Mouse (Mus musculus): ENCODE measurements at regions not wholly inside any gene's neighbourhood (a gene's known extent, or its start where the extent isn't known, plus 50 kb on each side); places are given as distances from the start of the nearest gene placed in this dataset.

GRCm38 (mm10) chr14:110276192-110276591 is 478.8 kb downstream of the Slitrk6 start:
- Histone ChIP-seq H3K27ac (no peak overlapping the region), H3K4me3 (no peak overlapping the region)
- no peak for DNase-seq (ENCODE audit: low spot score in 2 of 2)
- no peak for TF ChIP-seq CTCF (conservative IDR thresholded peaks at IDR 0.05)

GRCm38 (mm10) chr14:110271270-110271669 is 483.7 kb downstream of the Slitrk6 start:
- Histone ChIP-seq H3K4me3 (no peak overlapping the region), H3K27ac (no peak overlapping the region)
- DNase-seq (ENCODE audit: low spot score in 2 of 2) = no peak

GRCm38 (mm10) chr14:110244466-110244865 is 510.5 kb downstream of the Slitrk6 start:
- peak in 1 of 2 experiments; percentile 0 for DNase-seq (ENCODE audit: low spot score in 2 of 2)
- Histone ChIP-seq H3K27ac (no peak overlapping the region), H3K4me3 (no peak overlapping the region)
- TF ChIP-seq CTCF (conservative IDR thresholded peaks at IDR 0.05) = no peak

More at GRCm38 (mm10) chr14:110271270-110271669, 483.7 kb downstream of the Slitrk6 start:
- no peak for TF ChIP-seq CTCF (conservative IDR thresholded peaks at IDR 0.05)

GRCm38 (mm10) chr14:110243549-110243948 is 511.4 kb downstream of the Slitrk6 start:
- DNase-seq (ENCODE audit: low spot score in 2 of 2) = no peak
- H3K27ac ChIP-seq = no peak overlapping the region
- no peak for TF ChIP-seq CTCF (conservative IDR thresholded peaks at IDR 0.05)
- no peak overlapping the region for H3K4me3 ChIP-seq

GRCm38 (mm10) chr14:110238800-110239199 is 516.1 kb downstream of the Slitrk6 start:
- TF ChIP-seq CTCF (conservative IDR thresholded peaks at IDR 0.05) = no peak
- no peak overlapping the region for H3K4me3 ChIP-seq
- no peak for DNase-seq (ENCODE audit: low spot score in 2 of 2)
- no peak overlapping the region for H3K27ac ChIP-seq

- Histone ChIP-seq H3K27ac (no peak overlapping the region), H3K4me3 (no peak overlapping the region)
- TF ChIP-seq CTCF (conservative IDR thresholded peaks at IDR 0.05) = no peak
- DNase-seq (ENCODE audit: low spot score in 2 of 2) = no peak
Observed at GRCm38 (mm10) chr14:110224678-110225446, 530.1 kb downstream of the Slitrk6 start.

GRCm38 (mm10) chr14:110190987-110191607 is 563.9 kb downstream of the Slitrk6 start:
- no peak for DNase-seq (ENCODE audit: low spot score in 2 of 2)
- Histone ChIP-seq H3K4me3 (no peak overlapping the region), H3K27ac (no peak overlapping the region)
- TF ChIP-seq CTCF (conservative IDR thresholded peaks at IDR 0.05) = no peak

GRCm38 (mm10) chr14:110190471-110190870 is 564.5 kb downstream of the Slitrk6 start:
- no peak overlapping the region for H3K4me3 ChIP-seq
- no peak overlapping the region for H3K27ac ChIP-seq
- DNase-seq (ENCODE audit: low spot score in 2 of 2) = no peak
- TF ChIP-seq CTCF (conservative IDR thresholded peaks at IDR 0.05) = no peak

GRCm38 (mm10) chr14:110179166-110179565 is 575.8 kb downstream of the Slitrk6 start:
- H3K27ac ChIP-seq = no peak overlapping the region
- DNase-seq (ENCODE audit: low spot score in 2 of 2) = no peak
- H3K4me3 ChIP-seq = no peak overlapping the region
- no peak for TF ChIP-seq CTCF (conservative IDR thresholded peaks at IDR 0.05)

GRCm38 (mm10) chr14:110171162-110172117 is 583.5 kb downstream of the Slitrk6 start:
- DNase-seq (ENCODE audit: low spot score in 2 of 2) = no peak
- H3K27ac ChIP-seq = no peak overlapping the region
- H3K4me3 ChIP-seq = no peak overlapping the region
- TF ChIP-seq CTCF (conservative IDR thresholded peaks at IDR 0.05) = no peak

GRCm38 (mm10) chr14:110168632-110169031 is 586.3 kb downstream of the Slitrk6 start:
- TF ChIP-seq CTCF (conservative IDR thresholded peaks at IDR 0.05) = no peak
- no peak overlapping the region for H3K27ac ChIP-seq

GRCm38 (mm10) chr14:110128265-110128664 is 626.7 kb downstream of the Slitrk6 start:
- no peak for TF ChIP-seq CTCF (conservative IDR thresholded peaks at IDR 0.05)
- Histone ChIP-seq H3K4me3 (no peak overlapping the region), H3K27ac (no peak overlapping the region)
- DNase-seq (ENCODE audit: low spot score in 2 of 2) = no peak

More at GRCm38 (mm10) chr14:110168632-110169031, 586.3 kb downstream of the Slitrk6 start:
- no peak for DNase-seq (ENCODE audit: low spot score in 2 of 2)
- no peak overlapping the region for H3K4me3 ChIP-seq

All from layer of hippocampus, adult 2 months (tissue).